Mouse (Mus musculus) ovary, adult 18-20 months (tissue): ENCODE measurements around the gene Tmprss3.

Experiments
- DNase-seq: peaks from one replicate; pipeline ENCODE4 v3.0.0; 2022; ENCODE audit warnings: low spot score, mixed read lengths

The Tmprss3 gene

DNA sequence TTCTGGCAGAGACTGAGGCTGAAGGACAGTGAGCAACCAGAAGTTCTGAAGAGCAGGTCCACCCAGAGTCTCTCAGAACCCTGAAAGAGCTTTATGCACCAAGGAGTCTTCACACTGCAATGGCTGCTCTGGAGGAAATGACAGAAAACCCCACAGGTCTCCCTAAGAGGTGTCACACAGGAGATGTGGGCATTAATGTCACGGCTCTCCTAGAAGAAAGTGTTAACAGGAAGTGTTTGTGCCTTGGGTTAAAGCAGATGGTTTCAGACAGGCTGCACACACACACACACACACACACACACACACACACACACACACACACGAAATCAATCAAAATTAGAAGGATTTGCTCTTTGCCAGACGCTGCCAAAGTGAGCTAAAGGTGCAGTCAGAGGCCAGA is 62.5 kb downstream of the Tmprss3 start:
- DNase-seq: no peak

DNA sequence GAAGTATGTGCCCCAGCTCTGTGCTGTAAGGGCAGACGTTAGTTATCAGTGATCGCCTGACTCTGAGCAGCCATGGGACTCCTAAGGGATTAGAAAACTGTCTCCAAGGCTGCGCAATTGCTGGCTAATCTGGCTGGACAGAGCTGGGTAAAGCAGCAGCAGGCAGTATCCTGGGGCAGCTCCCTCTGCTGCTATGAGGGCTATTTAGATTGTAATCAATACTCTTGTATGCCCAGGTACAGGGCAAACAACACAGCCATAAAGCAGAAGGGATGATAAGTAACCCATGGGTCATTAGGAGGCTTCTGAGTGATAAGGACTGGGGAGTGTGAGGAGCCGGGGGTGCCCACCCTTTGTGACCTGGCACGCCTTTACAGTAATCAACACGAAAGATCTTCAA is 63.9 kb downstream of the Tmprss3 start:
- DNase-seq: no peak

DNA sequence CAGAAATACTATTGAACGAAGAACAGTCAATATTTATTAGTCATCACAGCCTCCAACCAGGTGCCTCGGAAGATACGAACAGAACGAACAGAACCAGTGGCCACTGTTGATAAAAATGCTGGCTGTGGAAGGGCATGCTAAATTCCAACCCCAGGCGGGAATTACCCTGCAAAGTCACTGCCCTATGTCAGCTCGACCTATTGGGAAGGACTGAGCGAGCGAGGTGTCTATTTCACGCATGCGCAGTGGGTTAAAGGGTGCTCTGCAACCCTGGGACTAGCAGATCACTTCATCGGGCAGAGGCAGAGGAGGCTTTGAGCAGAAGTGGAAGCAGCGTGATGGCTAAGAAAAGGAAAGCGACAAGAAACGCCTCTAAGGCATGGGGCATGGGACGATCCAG is 65.0 kb downstream of the Tmprss3 start:
- no peak for DNase-seq

DNA sequence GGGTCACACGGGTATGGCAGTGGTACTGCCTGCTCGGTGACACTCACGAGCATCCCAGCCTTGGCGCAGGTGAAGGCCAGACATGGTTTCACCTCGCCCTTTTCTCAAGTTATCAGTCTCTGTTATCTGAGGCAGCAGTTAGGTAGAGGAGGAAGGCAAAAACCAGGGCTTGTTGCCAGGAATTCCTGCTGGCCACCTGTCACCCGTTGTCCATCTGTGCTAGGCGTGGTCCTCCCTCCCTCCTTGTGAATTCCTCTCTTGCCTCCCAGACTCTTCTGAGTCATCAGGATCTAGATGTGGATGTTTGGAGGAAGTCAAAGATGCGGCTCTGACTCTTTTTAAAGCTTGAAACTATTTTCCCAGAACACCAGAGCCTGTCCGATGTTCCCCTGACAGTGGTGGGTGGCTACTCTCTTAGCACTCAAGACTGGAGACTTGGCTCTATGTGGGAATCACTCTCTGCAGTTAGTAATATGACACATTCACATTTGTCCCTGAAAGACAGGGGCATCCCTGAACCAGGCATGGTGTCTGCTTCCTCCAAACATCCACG is 67.4 kb downstream of the Tmprss3 start:
- DNase-seq: no peak

DNA sequence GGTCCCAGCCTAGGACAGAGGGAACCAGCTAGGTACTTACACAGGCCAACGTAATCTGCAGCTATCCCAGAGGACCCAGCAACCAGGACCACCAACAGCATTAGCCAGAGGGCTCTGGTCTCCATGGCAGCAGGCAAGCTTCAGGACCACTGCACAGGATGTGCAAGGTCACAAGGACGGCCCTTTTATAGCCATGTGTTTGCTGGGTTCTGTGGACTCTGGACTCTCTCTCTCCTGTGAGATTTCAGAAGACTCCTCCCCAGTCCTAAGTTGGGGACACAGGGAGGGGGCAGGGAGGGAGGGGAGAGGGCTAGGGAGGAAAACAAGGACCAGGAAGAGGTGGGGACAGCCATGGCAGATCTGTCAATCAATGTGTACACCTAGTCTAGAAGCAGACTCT is 69.3 kb downstream of the Tmprss3 start, which contains the start of gene Tff3:
TSS of gene Tff3 (minus strand) at position 195 of the 400 bp plus-strand sequence.
- DNase-seq: no peak
